Mouse (Mus musculus) intestine, embryonic 14.5 days (tissue): ENCODE results near the gene Ap2m1. TPM values are rescaled to one million over a fixed set of nuclear protein-coding genes. Genes with fewer than 3 reads are reported as not detected.

Source experiments
- ATAC-seq: fragments of 200-750 bp; cut with Nextera tagmentation; replicated peaks from 2 replicates; pipeline ENCODE4 v1.8.0; 2017; ENCODE audit warnings: low read depth, moderate number of reproducible peaks, moderate TSS enrichment, moderate library complexity; ENCODE audit not compliant: low FRiP score, low TSS enrichment
- DNase-seq: peaks from one replicate; pipeline ENCODE4 v3.0.0-alpha.2; 2018; ENCODE audit warnings: low spot score
- H3K27ac ChIP-seq: fragments of 300-500 bp; sonication (generic); 2 replicates; pipeline ENCODE4 v1.5.1; 2014; ENCODE audit warnings: low read depth, mild to moderate bottlenecking, control low read depth
- H3K27me3 ChIP-seq: fragments of 300-500 bp; sonication (generic); replicated peaks from 2 replicates; pipeline ENCODE4 v1.6.1; 2014; ENCODE audit warnings: low read length, control low read depth; ENCODE audit not compliant: control insufficient read depth, insufficient read depth
- H3K36me3 ChIP-seq: fragments of 300-500 bp; sonication (generic); 2 replicates; pipeline ENCODE4 v1.6.1; 2014; ENCODE audit warnings: low read length, control low read depth; ENCODE audit not compliant: control insufficient read depth, insufficient read depth
- H3K4me1 ChIP-seq: fragments of 300-500 bp; sonication (generic); replicated peaks from 2 replicates; pipeline ENCODE4 v1.6.1; 2014; ENCODE audit warnings: low read length, control low read depth, mixed read lengths; ENCODE audit not compliant: control insufficient read depth, insufficient read depth
- H3K4me2 ChIP-seq: fragments of 300-500 bp; sonication (generic); 2 replicates; pipeline ENCODE4 v1.6.1; 2014; ENCODE audit warnings: low read length
- H3K4me3 ChIP-seq: fragments of 300-500 bp; sonication (generic); 2 replicates; pipeline ENCODE4 v1.5.1; 2014; ENCODE audit warnings: low read depth, low read length, control low read depth, mixed read lengths
- H3K9ac ChIP-seq: fragments of 300-500 bp; sonication (generic); 2 replicates; pipeline ENCODE4 v1.6.1; 2014; ENCODE audit warnings: mild to moderate bottlenecking, low read length
- H3K9me3 ChIP-seq: fragments of 300-500 bp; sonication (generic); 2 replicates; pipeline ENCODE4 v1.6.1; 2016; ENCODE audit warnings: low read length, control low read depth; ENCODE audit not compliant: control insufficient read depth
- WGBS: fragments of 180-500 bp; shearing (Covaris S2); extraction: QIAGEN DNeasy Blood & Tissue Kit; methylation state at CpG from one replicate; pipeline ENCODE4 v1.1.7; 2014; 5-methylcytosine and 5-hydroxymethylcytosine counted together
- polyA plus RNA-seq: library from polyadenylated mRNA; unstranded; fragments of >200 nt; fragmentation: Nextera tagmentation; extraction: Ambion mirVana; gene quantifications from 2 replicates; pipeline ENCODE4 v1.2.1, GENCODE M21; 2014

The Ap2m1 gene
- polyA plus RNA-seq, 1 experiment from 2014 or later: 630 TPM

- H3K27me3 ChIP-seq: no peaks in the 10 kb centered on the region
- under 1% methylated on average over 54 of the region's 55 CpGs for WGBS
- peak within 1 kb of the TSS; percentile 93 for H3K27ac ChIP-seq
- DNase-seq (peak; percentile 90), ATAC-seq (peak; percentile 94)
- H3K4me2 ChIP-seq: peak within 1 kb of the TSS; percentile 85
- no peaks in the 10 kb centered on the region for H3K9me3 ChIP-seq
- H3K9ac ChIP-seq: peak within 1 kb of the TSS; percentile 96
- peaks cover 10% of the 10 kb centered on the region for H3K4me1 ChIP-seq
- H3K36me3 ChIP-seq: peaks cover 20% of the 10 kb centered on the region
- peak within 1 kb of the TSS; percentile 95 for H3K4me3 ChIP-seq
Observed at GRCm38 (mm10) chr16:20516726-20517201, 18.5 kb upstream of the Ap2m1 start, which contains the start of gene Dvl3. TSS of gene Dvl3 (plus strand) at chr16:20516982.

GRCm38 (mm10) chr16:20517216-20517615 lies 18.1 kb upstream of the Ap2m1 start:
- H3K4me1 ChIP-seq: peaks cover 10% of the 10 kb centered on the region
- peaks cover 21% of the 10 kb centered on the region for H3K36me3 ChIP-seq
- ATAC-seq (peak; percentile 41), DNase-seq (no peak)
- H3K9me3 ChIP-seq: no peaks in the 10 kb centered on the region
- peak overlapping the region; percentile 85 for H3K4me2 ChIP-seq
- peak overlapping the region; percentile 96 for H3K9ac ChIP-seq
- H3K27ac ChIP-seq: peak overlapping the region; percentile 93
- peak overlapping the region; percentile 95 for H3K4me3 ChIP-seq
- no peaks in the 10 kb centered on the region for H3K27me3 ChIP-seq
- WGBS: 0% methylated on average over 26 of the region's 26 CpGs

- ATAC-seq: peak; percentile 26
- DNase-seq: peak; percentile 75
Observed at GRCm38 (mm10) chr16:20517701-20518374, 17.4 kb upstream of the Ap2m1 start.

GRCm38 (mm10) chr16:20523886-20524285 lies 11.4 kb upstream of the Ap2m1 start:
- H3K36me3 ChIP-seq: peaks cover 80% of the 10 kb centered on the region
- DNase-seq: no peak

More at GRCm38 (mm10) chr16:20517701-20518374, 17.4 kb upstream of the Ap2m1 start:
- Histone ChIP-seq H3K9me3 (no peaks in the 10 kb centered on the region), H3K9ac (peak overlapping the region; percentile 96), H3K4me3 (peak overlapping the region; percentile 95), H3K4me1 (peaks cover 10% of the 10 kb centered on the region), H3K27ac (peak overlapping the region; percentile 93), H3K36me3 (peaks cover 21% of the 10 kb centered on the region), H3K27me3 (no peaks in the 10 kb centered on the region), H3K4me2 (peak overlapping the region; percentile 85)
- 0% methylated on average over 6 of the region's 6 CpGs for WGBS

GRCm38 (mm10) chr16:20528779-20529178 lies 6.5 kb upstream of the Ap2m1 start:
- no peaks in the 10 kb centered on the region for H3K27me3 ChIP-seq
- no peak overlapping the region for H3K9ac ChIP-seq
- ATAC-seq: no peak
- WGBS: 93% methylated on average over 5 of the region's 5 CpGs
- H3K27ac ChIP-seq: no peak overlapping the region
- peaks cover 90% of the 10 kb centered on the region for H3K36me3 ChIP-seq
- no peak for DNase-seq
- no peaks in the 10 kb centered on the region for H3K9me3 ChIP-seq
- no peak overlapping the region for H3K4me3 ChIP-seq
- H3K4me2 ChIP-seq: no peak overlapping the region
- no peaks in the 10 kb centered on the region for H3K4me1 ChIP-seq

More at GRCm38 (mm10) chr16:20523886-20524285, 11.4 kb upstream of the Ap2m1 start:
- H3K27me3 ChIP-seq: no peaks in the 10 kb centered on the region
- no peaks in the 10 kb centered on the region for H3K9me3 ChIP-seq
- no peak for ATAC-seq
- no peak overlapping the region for H3K27ac ChIP-seq
- H3K9ac ChIP-seq: no peak overlapping the region
- no peak overlapping the region for H3K4me3 ChIP-seq
- no peak overlapping the region for H3K4me2 ChIP-seq
- peaks cover 2% of the 10 kb centered on the region; the same call in 1 of the 2 replicates for H3K4me1 ChIP-seq
- WGBS: 83% methylated on average over 10 of the region's 10 CpGs

- 80% methylated on average over 1 of the region's 1 CpGs for WGBS
- DNase-seq (no peak), ATAC-seq (no peak)
- no peaks in the 10 kb centered on the region for H3K4me1 ChIP-seq
- no peak overlapping the region for H3K4me2 ChIP-seq
- no peaks in the 10 kb centered on the region for H3K27me3 ChIP-seq
- H3K9me3 ChIP-seq: no peaks in the 10 kb centered on the region
- no peak overlapping the region for H3K27ac ChIP-seq
- peaks cover 84% of the 10 kb centered on the region for H3K36me3 ChIP-seq
- no peak overlapping the region for H3K4me3 ChIP-seq
- no peak overlapping the region for H3K9ac ChIP-seq
Observed at GRCm38 (mm10) chr16:20529375-20529774, 5.9 kb upstream of the Ap2m1 start.

GRCm38 (mm10) chr16:20530941-20531340 lies 4.3 kb upstream of the Ap2m1 start:
- Histone ChIP-seq H3K4me1 (no peaks in the 10 kb centered on the region), H3K9ac (no peak overlapping the region), H3K27ac (no peak overlapping the region), H3K9me3 (no peaks in the 10 kb centered on the region), H3K4me3 (no peak overlapping the region), H3K36me3 (peaks cover 70% of the 10 kb centered on the region), H3K27me3 (no peaks in the 10 kb centered on the region), H3K4me2 (no peak overlapping the region)
- ATAC-seq: no peak
- DNase-seq: no peak
- 92% methylated on average over 18 of the region's 20 CpGs for WGBS

GRCm38 (mm10) chr16:20534617-20535295 lies 522 bp upstream of the Ap2m1 start:
- H3K36me3 ChIP-seq: peaks cover 57% of the 10 kb centered on the region
- 44% methylated on average over 10 of the region's 10 CpGs for WGBS
- no peaks in the 10 kb centered on the region for H3K9me3 ChIP-seq
- H3K27me3 ChIP-seq: no peaks in the 10 kb centered on the region
- DNase-seq (no peak), ATAC-seq (0 out of 2 replicates have a peak, but pooled peaks have one; percentile 0)
- H3K9ac ChIP-seq: no peak overlapping the region
- peaks cover 19% of the 10 kb centered on the region for H3K4me1 ChIP-seq
- peak overlapping the region; percentile 30 for H3K4me2 ChIP-seq
- H3K27ac ChIP-seq: no peak overlapping the region
- peak overlapping the region; percentile 81 for H3K4me3 ChIP-seq
